Mouse (Mus musculus) liver, embryonic 11.5 days (tissue): ENCODE measurements around the gene Gm49601. TPM values are rescaled to one million over a fixed set of nuclear protein-coding genes. Genes with fewer than 3 reads are reported as not detected.

Source experiments
- ATAC-seq: fragments of 200-750 bp; cut with Nextera tagmentation; replicated peaks from 2 replicates; pipeline ENCODE4 v1.8.0; 2017; ENCODE audit warnings: moderate number of reproducible peaks, mild to moderate bottlenecking, moderate TSS enrichment, moderate library complexity; ENCODE audit not compliant: low FRiP score
- DNase-seq: peaks from one replicate; pipeline ENCODE4 v3.0.0-alpha.2; 2017; ENCODE audit warnings: low spot score
- H3K27ac ChIP-seq: fragments of 300-500 bp; sonication (generic); 2 replicates; pipeline ENCODE4 v1.5.1; 2014; ENCODE audit warnings: mild to moderate bottlenecking, low read depth, low read length, control low read depth
- H3K27me3 ChIP-seq: fragments of 300-500 bp; sonication (generic); replicated peaks from 2 replicates; pipeline ENCODE4 v1.6.1; 2014; ENCODE audit warnings: low read length, mixed read lengths; ENCODE audit not compliant: control insufficient read depth, insufficient read depth
- H3K36me3 ChIP-seq: fragments of 300-500 bp; sonication (generic); 2 replicates; pipeline ENCODE4 v1.6.1; 2014; ENCODE audit warnings: mild to moderate bottlenecking, low read length, moderate library complexity, mixed read lengths; ENCODE audit not compliant: control insufficient read depth, insufficient read depth
- H3K4me1 ChIP-seq: fragments of 300-500 bp; sonication (generic); replicated peaks from 2 replicates; pipeline ENCODE4 v1.6.1; 2014; ENCODE audit warnings: low read length, mixed read lengths; ENCODE audit not compliant: control insufficient read depth, insufficient read depth
- H3K4me2 ChIP-seq: fragments of 300-500 bp; sonication (generic); 2 replicates; pipeline ENCODE4 v1.6.1; 2014; ENCODE audit warnings: mild to moderate bottlenecking, control low read depth, moderate library complexity
- H3K4me3 ChIP-seq: fragments of 300-500 bp; sonication (generic); 2 replicates; pipeline ENCODE4 v1.5.1; 2014; ENCODE audit warnings: low read depth, low read length, control low read depth
- H3K9ac ChIP-seq: fragments of 300-500 bp; sonication (generic); 2 replicates; pipeline ENCODE4 v1.6.1; 2014; ENCODE audit warnings: low read depth, low read length, control low read depth
- H3K9me3 ChIP-seq: fragments of 300-500 bp; sonication (generic); 2 replicates; pipeline ENCODE4 v1.6.1; 2016; ENCODE audit warnings: low read length, inconsistent platforms, mixed read lengths; ENCODE audit not compliant: control insufficient read depth
- WGBS: fragments of 180-500 bp; shearing (Covaris S2); extraction: QIAGEN DNeasy Blood & Tissue Kit; methylation state at CpG from one replicate; pipeline ENCODE4 v1.1.7; 2014; 5-methylcytosine and 5-hydroxymethylcytosine counted together
- polyA plus RNA-seq: library from polyadenylated mRNA; unstranded; fragments of >200 nt; fragmentation: Nextera tagmentation; extraction: Ambion mirVana; gene quantifications from 2 replicates; pipeline ENCODE4 v1.2.1, GENCODE M21; 2014

Gene Gm49601
- polyA plus RNA-seq, 1 experiment from 2014 or later = not detected

GRCm38 (mm10) chr16:18620601-18621361 is 5.4 kb downstream of the Gm49601 start:
- 1% methylated on average over 73 of the region's 74 CpGs for WGBS
- H3K27ac ChIP-seq = no peak overlapping the region
- ATAC-seq (no peak), DNase-seq (no peak)
- peak overlapping the region; percentile 10 for H3K9ac ChIP-seq
- H3K9me3 ChIP-seq = no peaks in the 10 kb centered on the region
- H3K27me3 ChIP-seq = peaks cover 88% of the 10 kb centered on the region
- no peaks in the 10 kb centered on the region for H3K36me3 ChIP-seq
- peak overlapping the region; percentile 51 for H3K4me3 ChIP-seq
- peak overlapping the region; percentile 78 for H3K4me2 ChIP-seq
- peaks cover 18% of the 10 kb centered on the region for H3K4me1 ChIP-seq

- peak overlapping the region; percentile 78 for H3K4me2 ChIP-seq
- peaks cover 18% of the 10 kb centered on the region for H3K4me1 ChIP-seq
- H3K36me3 ChIP-seq = no peaks in the 10 kb centered on the region
- 32% methylated on average over 6 of the region's 6 CpGs for WGBS
- H3K9me3 ChIP-seq = no peaks in the 10 kb centered on the region
- peaks cover 82% of the 10 kb centered on the region for H3K27me3 ChIP-seq
- H3K9ac ChIP-seq = no peak overlapping the region
- ATAC-seq (no peak), DNase-seq (no peak)
- no peak overlapping the region for H3K27ac ChIP-seq
- no peak overlapping the region; the same call in 1 of the 2 replicates for H3K4me3 ChIP-seq
These were observed 6.0 kb downstream of the Gm49601 start for GRCm38 (mm10) chr16:18620201-18620600.

- Histone ChIP-seq H3K36me3 (no peaks in the 10 kb centered on the region), H3K27me3 (peaks cover 76% of the 10 kb centered on the region), H3K9me3 (no peaks in the 10 kb centered on the region), H3K27ac (0 out of 2 replicates have a peak overlapping the region, but pooled peaks have one; percentile 4), H3K9ac (no peak overlapping the region), H3K4me3 (no peak overlapping the region), H3K4me1 (peaks cover 18% of the 10 kb centered on the region), H3K4me2 (no peak overlapping the region)
- WGBS = 35% methylated on average over 4 of the region's 4 CpGs
- no peak for ATAC-seq
- no peak for DNase-seq
These were observed 7.1 kb downstream of the Gm49601 start for GRCm38 (mm10) chr16:18619110-18619509.

- Histone ChIP-seq H3K27ac (no peak overlapping the region), H3K4me2 (no peak overlapping the region; the same call in 1 of the 2 replicates), H3K4me3 (no peak overlapping the region), H3K9ac (no peak overlapping the region), H3K36me3 (no peaks in the 10 kb centered on the region), H3K9me3 (no peaks in the 10 kb centered on the region), H3K4me1 (peaks cover 18% of the 10 kb centered on the region), H3K27me3 (peaks cover 72% of the 10 kb centered on the region)
- DNase-seq (no peak), ATAC-seq (no peak)
- 63% methylated on average over 2 of the region's 2 CpGs for WGBS
These were observed 7.9 kb downstream of the Gm49601 start for GRCm38 (mm10) chr16:18618297-18618696.

GRCm38 (mm10) chr16:18617370-18618065 is 8.7 kb downstream of the Gm49601 start:
- H3K4me3 ChIP-seq = peak overlapping the region; percentile 32
- no peak overlapping the region for H3K27ac ChIP-seq
- 1% methylated on average over 27 of the region's 27 CpGs for WGBS
- peaks cover 15% of the 10 kb centered on the region for H3K4me1 ChIP-seq
- H3K36me3 ChIP-seq = no peaks in the 10 kb centered on the region
- peaks cover 64% of the 10 kb centered on the region for H3K27me3 ChIP-seq
- DNase-seq = peak; percentile 83
- no peaks in the 10 kb centered on the region for H3K9me3 ChIP-seq
- H3K9ac ChIP-seq = no peak overlapping the region
- peak; percentile 59 for ATAC-seq
- peak overlapping the region; percentile 72 for H3K4me2 ChIP-seq

- Histone ChIP-seq H3K4me2 (no peak overlapping the region), H3K4me1 (peaks cover 5% of the 10 kb centered on the region), H3K4me3 (no peak overlapping the region), H3K9me3 (no peaks in the 10 kb centered on the region), H3K36me3 (no peaks in the 10 kb centered on the region), H3K27ac (no peak overlapping the region), H3K27me3 (peaks cover 44% of the 10 kb centered on the region), H3K9ac (no peak overlapping the region)
- no peak for ATAC-seq
- no peak for DNase-seq
- 78% methylated on average over 3 of the region's 3 CpGs for WGBS
These were observed 12.9 kb downstream of the Gm49601 start for GRCm38 (mm10) chr16:18613301-18613700.

GRCm38 (mm10) chr16:18611752-18612151 is 14.5 kb downstream of the Gm49601 start:
- DNase-seq (no peak), ATAC-seq (no peak)
- Histone ChIP-seq H3K27me3 (peaks cover 43% of the 10 kb centered on the region), H3K4me1 (no peaks in the 10 kb centered on the region; the same call in 1 of the 2 replicates), H3K9me3 (no peaks in the 10 kb centered on the region), H3K36me3 (no peaks in the 10 kb centered on the region), H3K27ac (no peak overlapping the region), H3K4me2 (no peak overlapping the region), H3K9ac (no peak overlapping the region), H3K4me3 (no peak overlapping the region)
- 47% methylated on average over 13 of the region's 13 CpGs for WGBS

GRCm38 (mm10) chr16:18609099-18609498 is 17.1 kb downstream of the Gm49601 start:
- DNase-seq = no peak
- H3K4me1 ChIP-seq = no peaks in the 10 kb centered on the region; the same call in 1 of the 2 replicates
- no peak overlapping the region for H3K4me2 ChIP-seq
- no peak overlapping the region for H3K9ac ChIP-seq
- no peaks in the 10 kb centered on the region for H3K36me3 ChIP-seq
- H3K4me3 ChIP-seq = no peak overlapping the region
- H3K9me3 ChIP-seq = no peaks in the 10 kb centered on the region
- peaks cover 36% of the 10 kb centered on the region for H3K27me3 ChIP-seq
- H3K27ac ChIP-seq = no peak overlapping the region
- ATAC-seq = no peak
- 56% methylated on average over 2 of the region's 2 CpGs for WGBS
